Mouse (Mus musculus) urinary bladder, postnatal 14 days (tissue): Measurements from ENCODE around the gene Plcb2.
A peak's percentile ranks its signal among the peaks of the same experiment; 100 is the strongest.

Source experiments
- DNase-seq: peaks from one replicate; pipeline ENCODE4 v3.0.0; 2021; ENCODE audit warnings: low spot score

Plcb2 gene

GRCm38 (mm10) chr2:118658457-118658856 is 69.8 kb downstream of the Plcb2 start:
- DNase-seq: peak; percentile 81
